Mouse (Mus musculus) midbrain, embryonic 10.5 days (tissue): ENCODE data around the gene Gm21789. TPM values are rescaled to one million over a fixed set of nuclear protein-coding genes. Genes with fewer than 3 reads are reported as not detected.
"Not testable (repeated sequence)": the region's sequence is repeated elsewhere in the genome, so short reads cannot be mapped to it uniquely, and the experiment has no call there.

Source experiments
- DNase-seq: peaks from one replicate; pipeline ENCODE4 v3.0.0-alpha.2; 2017; ENCODE audit warnings: low spot score
- H3K27ac ChIP-seq: fragments of 300-500 bp; sonication (generic); replicated peaks from 2 replicates; pipeline ENCODE4 v1.5.1; 2016; ENCODE audit warnings: mild to moderate bottlenecking
- H3K27me3 ChIP-seq: fragments of 300-500 bp; sonication (generic); 2 replicates; pipeline ENCODE4 v1.6.1; 2016; ENCODE audit warnings: low read depth, mild to moderate bottlenecking; ENCODE audit not compliant: poor library complexity, severe bottlenecking
- H3K36me3 ChIP-seq: fragments of 300-500 bp; sonication (generic); 2 replicates; pipeline ENCODE4 v1.6.1; 2016; ENCODE audit warnings: mild to moderate bottlenecking, moderate library complexity
- H3K4me1 ChIP-seq: fragments of 300-500 bp; sonication (generic); 2 replicates; pipeline ENCODE4 v1.6.1; 2016
- H3K4me3 ChIP-seq: fragments of 300-500 bp; sonication (generic); 2 replicates; pipeline ENCODE4 v1.5.1; 2016; ENCODE audit warnings: mild to moderate bottlenecking, moderate library complexity
- H3K9me3 ChIP-seq: fragments of 300-500 bp; sonication (generic); replicated peaks from 2 replicates; pipeline ENCODE4 v1.6.1; 2016; ENCODE audit warnings: mild to moderate bottlenecking
- WGBS: fragments of 180-500 bp; shearing (Covaris S2); methylation state at CpG from one replicate; pipeline ENCODE4 v1.1.7; 2016; 5-methylcytosine and 5-hydroxymethylcytosine counted together
- polyA plus RNA-seq: library from polyadenylated mRNA; unstranded; fragments of >200 nt; fragmentation: Nextera tagmentation; extraction: Ambion mirVana; gene quantifications from 2 replicates; pipeline ENCODE4 v1.2.1, GENCODE M21; 2016

The Gm21789 gene
- not detected in 2 replicates for polyA plus RNA-seq

DNA sequence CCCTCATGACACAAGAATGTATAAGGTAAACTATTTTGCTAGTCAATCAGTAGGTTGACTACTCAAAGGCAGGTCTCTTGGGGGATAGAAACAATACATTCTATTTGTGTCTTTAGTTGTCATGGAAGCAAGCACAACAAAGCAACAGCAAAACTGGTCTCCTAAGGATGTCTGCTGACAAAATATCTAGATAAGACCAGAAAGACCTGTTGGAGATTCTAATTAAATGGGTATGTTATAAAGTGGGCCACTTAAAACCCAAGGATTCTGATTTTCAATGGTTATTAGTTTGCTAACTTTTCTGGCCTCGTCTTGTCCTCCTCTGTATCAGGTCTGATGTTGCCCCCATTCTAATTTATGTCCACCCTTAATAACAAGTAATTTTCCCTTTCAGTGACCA is at the start of gene Gm21789:
Gm21789 (plus strand) TSS at position 301 of the 400 bp plus-strand sequence.
- not testable (repeated sequence) for DNase-seq, H3K27me3 ChIP-seq, H3K4me1 ChIP-seq, H3K27ac ChIP-seq, H3K4me3 ChIP-seq, H3K36me3 ChIP-seq, H3K9me3 ChIP-seq
- no CpG with 5 or more reads among the region's 1 CpGs for WGBS

GRCm38 (mm10) chrX:32894325-32894724 is 47.2 kb upstream of the Gm21789 start, which contains the start of gene Btbd35f30:
TSS of gene Btbd35f30 (plus strand) at chrX:32894625.
- not testable (repeated sequence) for H3K9me3 ChIP-seq, H3K4me3 ChIP-seq, H3K27ac ChIP-seq, H3K4me1 ChIP-seq, H3K27me3 ChIP-seq, H3K36me3 ChIP-seq, DNase-seq
- WGBS = no CpG with 5 or more reads among the region's 4 CpGs

- not testable (repeated sequence) for H3K36me3 ChIP-seq, H3K9me3 ChIP-seq, H3K4me1 ChIP-seq, H3K27ac ChIP-seq, DNase-seq, H3K27me3 ChIP-seq, H3K4me3 ChIP-seq
- no CpG with 5 or more reads among the region's 3 CpGs for WGBS
These were observed 32.0 kb downstream of the Gm21789 start, which contains the start of gene Btbd35f5 for GRCm38 (mm10) chrX:32973597-32973996. TSS of gene Btbd35f5 (plus strand) at chrX:32973897.

Other genes starting within 250 kb of the Gm21789 start
- not detected in 2 replicates for gene Btbd35f21, start 215.7 kb upstream of the Gm21789 start, polyA plus RNA-seq
- not detected in 2 replicates for gene Btbd35f30, start 47.1 kb upstream of the Gm21789 start, polyA plus RNA-seq
- not detected in 2 replicates for gene Btbd35f5, start 32.1 kb downstream of the Gm21789 start, polyA plus RNA-seq